Comparison of ENCODE assay signal across 9 mouse cellular contexts in the genomic region with DNA sequence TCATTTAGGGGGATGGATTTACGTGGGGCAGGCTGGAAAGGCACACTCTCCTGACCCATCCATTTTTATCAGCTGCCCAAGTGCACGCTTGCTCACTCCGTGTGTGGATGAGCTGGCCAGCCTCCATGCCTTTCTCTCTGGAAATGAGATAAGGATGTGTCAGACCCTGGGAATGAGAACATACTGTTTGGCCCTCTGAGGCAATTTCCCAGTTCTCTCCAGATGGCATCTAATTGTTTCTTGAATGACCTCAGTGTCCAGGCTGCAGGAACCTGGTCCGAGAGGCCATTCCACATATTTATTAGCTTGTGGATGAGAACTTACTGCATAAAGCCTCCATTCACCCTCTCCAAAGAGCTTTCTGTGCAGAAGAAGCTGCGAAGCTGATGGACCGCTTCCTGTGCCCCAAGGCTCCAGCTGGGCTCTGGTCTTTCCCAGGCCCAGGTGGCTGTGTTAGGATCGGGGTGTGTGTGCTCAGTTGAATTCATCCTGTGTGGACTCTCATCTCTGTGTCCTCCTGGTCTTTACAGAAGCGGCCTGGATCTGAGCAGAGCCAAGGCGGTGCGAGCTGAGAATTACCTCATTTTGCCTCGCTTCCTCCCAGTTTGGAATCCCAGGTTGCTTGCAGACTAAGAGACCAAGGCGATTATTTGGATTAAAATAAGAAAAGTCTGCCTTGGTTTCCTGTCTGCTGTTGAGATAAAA.
DNase-seq lines count a peak whose midpoint lies in the region; ATAC-seq lines count a peak whose summit lies in the region.
"Had no signal": no experiment of that assay in that cellular context is flagged by ENCODE, and none has a peak within 500 bp of the region (broad histone marks: within the 10 kb centered on the region; RNA-seq: fewer than 3 reads in every experiment).

No protein-coding gene starts in this region.

- no peak overlapping the region for H3K4me3 ChIP-seq in limb, embryonic 13.5 days

- ATAC-seq in cerebellum, adult (ENCODE audit: insufficient number of reproducible peaks, low FRiP score, low TSS enrichment), result peak; percentile 89
- no peak for ATAC-seq in limb, embryonic 13.5 days (ENCODE audit: low FRiP score, low read depth)

- 51% methylated on average over 12 of the region's 12 CpGs for WGBS in limb, embryonic 13.5 days

- peak overlapping the region; percentile 28 for H3K27ac ChIP-seq in limb, embryonic 13.5 days

- H3K9me3 ChIP-seq in limb, embryonic 13.5 days, result no peaks in the 10 kb centered on the region

- peaks cover 41% of the 10 kb centered on the region for H3K4me1 ChIP-seq in limb, embryonic 13.5 days

- no peak overlapping the region for H3K9ac ChIP-seq in limb, embryonic 13.5 days

- H3K36me3 ChIP-seq in limb, embryonic 13.5 days, result no peaks in the 10 kb centered on the region

- no peak overlapping the region for H3K4me2 ChIP-seq in limb, embryonic 13.5 days (replicated peaks)

- H3K27me3 ChIP-seq in limb, embryonic 13.5 days, result no peaks in the 10 kb centered on the region

- DNase-seq in cerebellum, postnatal 4 days (ENCODE audit: low spot score in 2 of 2), result no peak
- DNase-seq in 3T3-L1 (ENCODE audit: low read depth, low spot score), result peak; percentile 91
- DNase-seq in cerebellum, adult 11-12 months, result peak; percentile 77
- no peak for DNase-seq in T-cell, adult 2 months (ENCODE audit: low spot score)
- DNase-seq in gastrocnemius, postnatal 25 days, result no peak
- no peak for DNase-seq in thymus, postnatal 25 days
- DNase-seq: right cerebral cortex, postnatal 14 days had no signal

Comparison
In these comparisons a context has a peak if more than half of its experiments do, and no peak if none do; other contexts are left out.
1. DNase-seq: peak in 3T3-L1 (single experiment) and cerebellum, adult 11-12 months (single experiment); none in cerebellum, postnatal 4 days (0 of 2), T-cell, adult 2 months (single experiment), gastrocnemius, postnatal 25 days (single experiment) and thymus, postnatal 25 days (single experiment).